Mouse (Mus musculus) liver, embryonic 15.5 days (tissue): ENCODE measurements around the gene Zfp383. TPM values are rescaled to one million over a fixed set of nuclear protein-coding genes. Genes with fewer than 3 reads are reported as not detected.

Experiments used
- ATAC-seq: fragments of 200-750 bp; cut with Nextera tagmentation; 2 replicates; pipeline ENCODE4 v1.8.0; 2017; ENCODE audit warnings: moderate number of reproducible peaks, mild to moderate bottlenecking, moderate library complexity; ENCODE audit not compliant: insufficient read depth
- H3K27ac ChIP-seq: fragments of 300-500 bp; sonication (generic); replicated peaks from 2 replicates; pipeline ENCODE4 v1.5.1; 2015; ENCODE audit warnings: mild to moderate bottlenecking, inconsistent platforms
- H3K27me3 ChIP-seq: fragments of 300-500 bp; sonication (generic); 2 replicates; pipeline ENCODE4 v1.6.1; 2015; ENCODE audit warnings: mild to moderate bottlenecking, inconsistent platforms
- H3K36me3 ChIP-seq: fragments of 300-500 bp; sonication (generic); replicated peaks from 2 replicates; pipeline ENCODE4 v1.6.1; 2015; ENCODE audit warnings: moderate library complexity, mild to moderate bottlenecking, inconsistent platforms
- H3K4me1 ChIP-seq: fragments of 300-500 bp; sonication (generic); replicated peaks from 2 replicates; pipeline ENCODE4 v1.6.1; 2015; ENCODE audit warnings: inconsistent platforms
- H3K4me2 ChIP-seq: fragments of 300-500 bp; sonication (generic); 2 replicates; pipeline ENCODE4 v1.6.1; 2015; ENCODE audit warnings: moderate library complexity, mild to moderate bottlenecking, inconsistent platforms
- H3K4me3 ChIP-seq: fragments of 300-500 bp; sonication (generic); replicated peaks from 2 replicates; pipeline ENCODE4 v1.5.1; 2015; ENCODE audit warnings: mild to moderate bottlenecking, inconsistent platforms
- H3K9ac ChIP-seq: fragments of 300-500 bp; sonication (generic); 2 replicates; pipeline ENCODE4 v1.6.1; 2015; ENCODE audit warnings: moderate library complexity, mild to moderate bottlenecking, inconsistent platforms
- H3K9me3 ChIP-seq: fragments of 300-500 bp; sonication (generic); replicated peaks from 2 replicates; pipeline ENCODE4 v1.6.1; 2016; ENCODE audit warnings: inconsistent platforms
- WGBS: fragments of 180-500 bp; shearing (Covaris S2); methylation state at CpG from one replicate; pipeline ENCODE4 v1.1.7; 2015; ENCODE audit warnings: mixed read lengths; ENCODE audit not compliant: insufficient replicate concordance; 5-methylcytosine and 5-hydroxymethylcytosine counted together
- polyA plus RNA-seq: library from polyadenylated mRNA; unstranded; fragments of >200 nt; fragmentation: Nextera tagmentation; extraction: Ambion mirVana; gene quantifications from 2 replicates; pipeline ENCODE4 v1.2.1, GENCODE M21; 2015

Gene Zfp383
- polyA plus RNA-seq, 1 experiment from 2014 or later, result 0.39 TPM

- H3K27me3 ChIP-seq, result no peaks in the 10 kb centered on the region
- 0 out of 2 replicates have a peak, but pooled peaks cover 7% of the 10 kb centered on the region for H3K36me3 ChIP-seq
- peaks cover 14% of the 10 kb centered on the region for H3K4me1 ChIP-seq
- H3K4me3 ChIP-seq, result peak within 1 kb of the TSS; percentile 70
- WGBS, result under 1% methylated on average over 22 of the region's 22 CpGs
- peak within 1 kb of the TSS; percentile 87 for H3K27ac ChIP-seq
- peak; percentile 62 for ATAC-seq
- peak within 1 kb of the TSS; percentile 83 for H3K4me2 ChIP-seq
- H3K9ac ChIP-seq, result peak within 1 kb of the TSS; percentile 62
- H3K9me3 ChIP-seq, result no peaks in the 10 kb centered on the region
Measured at GRCm38 (mm10) chr7:29905966-29906681, 1.9 kb upstream of the Zfp383 start, which contains the start of gene Zfp27. Gene Zfp27 (minus strand): TSS chr7:29906572.

- H3K27ac ChIP-seq, result peak overlapping the region; percentile 87
Measured at GRCm38 (mm10) chr7:29906682-29907058, 1.4 kb upstream of the Zfp383 start.

GRCm38 (mm10) chr7:29907206-29907605 is 817 bp upstream of the Zfp383 start:
- no peak overlapping the region for H3K27ac ChIP-seq

More at GRCm38 (mm10) chr7:29906682-29907058, 1.4 kb upstream of the Zfp383 start:
- Histone ChIP-seq H3K4me2 (peak overlapping the region; percentile 83), H3K4me3 (peak overlapping the region; percentile 70), H3K36me3 (0 out of 2 replicates have a peak, but pooled peaks cover 3% of the 10 kb centered on the region), H3K4me1 (peaks cover 14% of the 10 kb centered on the region), H3K9me3 (no peaks in the 10 kb centered on the region), H3K27me3 (no peaks in the 10 kb centered on the region), H3K9ac (peak overlapping the region; percentile 62)
- WGBS, result 27% methylated on average over 8 of the region's 8 CpGs
- no peak for ATAC-seq

GRCm38 (mm10) chr7:29910252-29910651 is 2.2 kb downstream of the Zfp383 start:
- Histone ChIP-seq H3K27ac (no peak overlapping the region), H3K4me1 (peaks cover 14% of the 10 kb centered on the region), H3K9ac (no peak overlapping the region), H3K4me2 (no peak overlapping the region), H3K9me3 (no peaks in the 10 kb centered on the region), H3K4me3 (no peak overlapping the region), H3K27me3 (no peaks in the 10 kb centered on the region), H3K36me3 (peaks cover 18% of the 10 kb centered on the region)
- WGBS, result 69% methylated on average over 2 of the region's 2 CpGs
- ATAC-seq, result no peak

More at GRCm38 (mm10) chr7:29907206-29907605, 817 bp upstream of the Zfp383 start:
- Histone ChIP-seq H3K4me1 (peaks cover 14% of the 10 kb centered on the region), H3K4me3 (no peak overlapping the region), H3K4me2 (peak overlapping the region; percentile 83; the same call in 1 of the 2 replicates), H3K9me3 (no peaks in the 10 kb centered on the region), H3K36me3 (peaks cover 5% of the 10 kb centered on the region; the same call in 1 of the 2 replicates), H3K9ac (no peak overlapping the region), H3K27me3 (no peaks in the 10 kb centered on the region)
- WGBS, result 78% methylated on average over 5 of the region's 5 CpGs
- no peak for ATAC-seq

DNA sequence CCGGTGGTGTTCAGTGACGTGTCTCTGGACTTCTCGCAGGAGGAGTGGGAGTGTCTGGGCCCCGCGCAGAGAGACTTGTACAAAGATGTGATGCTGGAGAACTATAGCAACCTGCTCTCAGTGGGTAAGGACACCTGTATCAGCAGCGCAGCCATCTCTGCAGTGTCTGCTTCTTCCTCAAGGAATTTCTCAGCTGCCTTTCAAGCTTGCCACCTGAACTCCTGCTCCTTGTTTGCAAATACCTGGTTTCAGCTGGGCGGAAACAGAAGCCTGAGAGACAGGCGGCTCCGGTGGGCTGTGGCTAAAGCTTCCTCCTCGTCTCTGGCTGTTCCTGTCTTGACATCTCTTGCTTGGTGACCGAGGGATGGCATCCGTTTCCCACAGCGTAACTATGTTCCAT is 4.1 kb downstream of the Zfp383 start:
- H3K9ac ChIP-seq, result no peak overlapping the region
- 77% methylated on average over 13 of the region's 13 CpGs for WGBS
- H3K4me1 ChIP-seq, result peaks cover 8% of the 10 kb centered on the region; the same call in 1 of the 2 replicates
- H3K9me3 ChIP-seq, result no peaks in the 10 kb centered on the region
- H3K4me3 ChIP-seq, result no peak overlapping the region
- peaks cover 23% of the 10 kb centered on the region for H3K36me3 ChIP-seq
- no peak overlapping the region for H3K27ac ChIP-seq
- H3K4me2 ChIP-seq, result no peak overlapping the region
- no peak for ATAC-seq
- no peaks in the 10 kb centered on the region for H3K27me3 ChIP-seq

DNA sequence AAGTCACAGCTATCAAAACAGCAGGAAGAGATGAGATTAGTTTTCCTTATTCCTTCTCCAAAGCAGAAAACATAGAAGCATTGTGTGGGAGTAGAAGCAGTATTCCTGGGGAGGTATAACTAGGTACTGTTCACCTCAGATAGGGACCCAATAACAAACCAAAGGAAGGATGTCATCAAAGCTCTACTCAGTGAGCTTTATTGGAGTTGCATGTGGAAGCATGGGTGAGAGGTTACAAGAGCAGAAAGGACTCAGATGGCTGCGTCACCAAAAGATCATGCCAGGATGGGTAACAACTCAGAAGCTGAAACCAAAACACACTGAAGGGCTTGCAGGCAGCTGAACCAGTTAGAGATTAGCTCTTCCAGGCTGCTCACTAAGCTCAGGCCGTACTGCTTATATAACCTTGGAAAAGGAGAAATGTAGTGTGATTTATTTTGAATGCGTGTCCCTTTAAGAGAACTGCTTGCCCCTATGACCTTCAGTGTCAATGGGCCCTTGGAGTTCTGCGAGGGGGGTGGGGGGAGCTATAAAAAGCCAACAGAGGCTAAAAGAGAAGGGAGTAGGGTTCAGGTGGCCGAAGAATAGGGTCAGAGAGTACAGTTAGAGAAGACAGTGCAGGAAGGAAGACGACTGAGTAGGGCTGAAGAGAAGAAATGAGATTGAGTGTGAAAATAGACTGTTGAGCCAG is 9.5 kb downstream of the Zfp383 start:
- Histone ChIP-seq H3K9ac (no peak overlapping the region), H3K4me1 (0 out of 2 replicates have a peak, but pooled peaks cover 3% of the 10 kb centered on the region), H3K27ac (no peak overlapping the region), H3K4me2 (no peak overlapping the region), H3K27me3 (no peaks in the 10 kb centered on the region), H3K36me3 (peaks cover 18% of the 10 kb centered on the region), H3K4me3 (no peak overlapping the region), H3K9me3 (no peaks in the 10 kb centered on the region)
- 45% methylated on average over 6 of the region's 6 CpGs for WGBS
- no peak for ATAC-seq

- Histone ChIP-seq H3K4me1 (0 out of 2 replicates have a peak, but pooled peaks cover 3% of the 10 kb centered on the region), H3K27me3 (no peaks in the 10 kb centered on the region), H3K4me2 (no peak overlapping the region), H3K9ac (no peak overlapping the region), H3K9me3 (no peaks in the 10 kb centered on the region), H3K36me3 (peaks cover 18% of the 10 kb centered on the region), H3K4me3 (no peak overlapping the region), H3K27ac (no peak overlapping the region)
- WGBS, result 76% methylated on average over 4 of the region's 4 CpGs
- ATAC-seq, result no peak
Measured at GRCm38 (mm10) chr7:29918062-29918453, 10.0 kb downstream of the Zfp383 start.

- Histone ChIP-seq H3K27me3 (no peaks in the 10 kb centered on the region), H3K27ac (no peak overlapping the region), H3K9me3 (no peaks in the 10 kb centered on the region), H3K36me3 (no peaks in the 10 kb centered on the region), H3K9ac (no peak overlapping the region), H3K4me1 (0 out of 2 replicates have a peak, but pooled peaks cover 3% of the 10 kb centered on the region), H3K4me3 (no peak overlapping the region), H3K4me2 (no peak overlapping the region)
- ATAC-seq, result no peak
- 62% methylated on average over 6 of the region's 6 CpGs for WGBS
Measured at GRCm38 (mm10) chr7:29921439-29922093, 13.5 kb downstream of the Zfp383 start.

- H3K27me3 ChIP-seq, result no peaks in the 10 kb centered on the region
- no peaks in the 10 kb centered on the region for H3K9me3 ChIP-seq
- ATAC-seq, result no peak
- H3K4me1 ChIP-seq, result 0 out of 2 replicates have a peak, but pooled peaks cover 3% of the 10 kb centered on the region
- no peak overlapping the region for H3K27ac ChIP-seq
- WGBS, result 46% methylated on average over 2 of the region's 2 CpGs
- H3K9ac ChIP-seq, result no peak overlapping the region
- no peak overlapping the region for H3K4me2 ChIP-seq
- H3K36me3 ChIP-seq, result no peaks in the 10 kb centered on the region
- no peak overlapping the region for H3K4me3 ChIP-seq
Measured at GRCm38 (mm10) chr7:29922780-29923179, 14.8 kb downstream of the Zfp383 start.

DNA sequence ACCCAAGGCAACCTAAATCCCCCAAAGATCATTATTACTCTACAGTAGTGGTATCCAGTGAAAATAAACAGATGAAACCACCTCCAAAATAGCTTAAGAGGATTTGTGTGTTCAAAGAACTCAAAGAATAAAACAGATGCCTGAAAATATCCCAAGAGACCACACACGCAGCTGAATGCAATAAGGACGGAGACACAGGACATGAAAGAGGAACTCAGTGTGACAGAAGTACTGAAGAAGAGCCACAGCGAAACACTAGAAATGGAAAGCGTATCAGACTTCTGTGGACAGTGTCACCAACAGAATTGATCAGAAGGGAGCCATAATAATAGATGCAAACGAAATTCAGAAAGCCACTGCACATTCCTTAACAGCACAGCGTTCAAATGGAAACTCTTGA is 30.8 kb downstream of the Zfp383 start:
- no peak for ATAC-seq
- no peaks in the 10 kb centered on the region for H3K9me3 ChIP-seq
- H3K4me3 ChIP-seq, result no peak overlapping the region
- H3K9ac ChIP-seq, result no peak overlapping the region
- H3K36me3 ChIP-seq, result peaks cover 35% of the 10 kb centered on the region
- H3K4me1 ChIP-seq, result no peaks in the 10 kb centered on the region
- H3K27me3 ChIP-seq, result no peaks in the 10 kb centered on the region
- no peak overlapping the region for H3K27ac ChIP-seq
- 72% methylated on average over 6 of the region's 6 CpGs for WGBS
- no peak overlapping the region for H3K4me2 ChIP-seq

DNA sequence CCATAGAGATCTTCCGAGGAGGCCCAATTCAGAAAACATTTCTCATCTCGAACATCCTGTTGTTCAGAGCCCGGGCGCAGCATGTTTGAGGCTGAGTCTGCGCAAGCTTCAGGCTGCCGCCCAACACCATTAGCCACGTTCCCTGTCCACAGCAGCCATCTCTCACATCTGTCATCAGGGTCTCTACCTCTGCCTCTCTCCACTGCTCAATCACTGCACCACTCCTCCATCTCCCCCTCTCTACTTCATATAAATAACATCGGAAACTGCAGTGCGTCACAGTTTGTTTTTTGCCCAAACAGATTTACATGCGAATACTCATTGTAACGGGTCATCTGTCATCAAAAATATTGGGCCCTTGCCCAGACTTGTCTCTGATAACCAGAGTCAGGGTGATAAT is 33.0 kb downstream of the Zfp383 start:
- no peaks in the 10 kb centered on the region for H3K4me1 ChIP-seq
- no peak overlapping the region for H3K4me2 ChIP-seq
- H3K4me3 ChIP-seq, result no peak overlapping the region
- no peak overlapping the region for H3K27ac ChIP-seq
- no peak for ATAC-seq
- WGBS, result 82% methylated on average over 11 of the region's 11 CpGs
- no peak overlapping the region for H3K9ac ChIP-seq
- peaks cover 13% of the 10 kb centered on the region for H3K36me3 ChIP-seq
- no peaks in the 10 kb centered on the region for H3K9me3 ChIP-seq
- H3K27me3 ChIP-seq, result no peaks in the 10 kb centered on the region
